Mouse (Mus musculus) common myeloid progenitor, adult 5-6 weeks (primary cell): ENCODE measurements around the gene Lat2. TPM values are rescaled to one million over a fixed set of nuclear protein-coding genes. Genes with fewer than 3 reads are reported as not detected.
A peak's percentile ranks its signal among the peaks of the same experiment; 100 is the strongest.

Source experiments
- ATAC-seq: replicated peaks from 2 replicates; pipeline ENCODE4 v1.8.0; 2016; ENCODE audit warnings: low read depth, mild to moderate bottlenecking, moderate TSS enrichment, inconsistent platforms; ENCODE audit not compliant: poor library complexity, severe bottlenecking
- total RNA-seq: library from RNA; stranded (forward); fragments of 200-1000, 187-1606 nt; gene quantifications from 2 replicates; pipeline ENCODE4 v1.2.3, GENCODE M21; 2017

The Lat2 gene
- total RNA-seq, 1 experiment from 2014 or later: 65.4 TPM

- no peak for ATAC-seq
Observed at GRCm38 (mm10) chr5:134575833-134576232, 39.0 kb downstream of the Lat2 start.

DNA sequence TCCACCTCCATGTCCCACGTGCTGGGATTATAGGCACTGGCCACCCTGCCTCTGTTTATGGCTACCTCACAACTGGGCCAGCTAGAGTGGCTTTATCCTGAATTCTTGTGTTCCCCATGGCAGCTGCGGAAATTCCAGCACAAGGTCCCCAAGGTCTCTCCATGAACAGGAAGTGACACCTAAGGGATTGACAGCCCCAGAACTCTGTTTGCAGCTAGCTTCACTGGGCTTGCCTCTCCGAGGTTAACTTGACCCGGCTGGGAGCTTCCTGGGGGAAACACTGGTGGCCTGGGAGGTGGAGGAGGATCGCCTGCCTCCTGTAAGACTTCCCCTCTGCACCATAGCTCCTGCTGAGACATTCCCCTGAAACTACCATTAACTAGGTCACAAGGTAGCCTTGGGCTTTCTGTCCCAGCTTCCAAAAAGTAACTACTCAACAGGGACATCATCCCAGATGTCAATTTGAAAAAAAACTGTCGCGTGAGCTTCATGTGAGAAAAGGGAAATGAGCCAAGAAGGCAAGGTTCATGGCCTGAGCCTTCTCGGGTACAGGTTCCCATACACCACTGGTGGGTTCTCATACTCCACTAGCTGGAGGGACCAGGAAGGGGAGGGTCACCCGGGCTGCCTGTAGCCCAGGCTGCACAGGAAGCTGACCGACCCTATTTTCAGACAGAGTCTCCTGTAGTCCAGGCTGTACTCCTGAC, 42.2 kb downstream of the Lat2 start:
- ATAC-seq: peak; percentile 31; the same call in 1 of the 2 replicates

DNA sequence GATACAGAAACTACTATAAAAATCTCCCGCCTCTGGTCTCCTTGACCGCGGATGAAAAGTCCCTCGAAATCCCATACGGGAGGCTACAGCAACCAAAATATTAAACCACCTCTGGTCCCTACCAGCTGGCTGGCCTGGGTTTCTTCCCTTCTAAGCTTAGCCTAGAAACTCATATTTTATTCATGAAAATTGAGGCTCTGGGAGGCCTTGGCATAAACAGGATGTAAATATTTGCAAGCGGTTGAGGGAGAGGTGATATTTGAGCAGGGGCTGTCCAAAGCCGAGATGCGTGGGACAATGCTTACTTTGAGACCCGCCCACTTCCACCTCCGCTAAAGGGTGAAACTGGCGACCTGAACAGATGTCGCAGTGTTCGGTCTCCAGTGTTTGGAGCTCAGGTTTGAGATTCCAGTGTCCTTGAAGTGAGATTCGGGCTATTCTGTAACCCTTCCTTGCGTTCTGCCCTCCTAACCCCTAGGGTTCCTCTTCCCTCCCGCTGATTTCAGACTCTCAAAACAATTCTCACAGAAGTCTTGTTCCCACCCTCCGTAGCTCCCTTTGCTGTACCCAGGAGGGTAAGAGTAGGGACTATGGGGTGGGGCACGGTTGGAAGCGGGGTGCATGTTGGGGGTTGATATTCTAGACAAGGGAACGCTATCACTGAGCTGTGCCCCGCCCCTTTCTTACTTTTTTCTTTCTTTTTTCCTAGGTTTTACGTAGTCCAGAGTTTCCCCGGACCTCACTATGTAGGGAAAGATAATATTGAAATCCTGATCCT, 42.9 kb downstream of the Lat2 start:
- ATAC-seq: peak; percentile 61

DNA sequence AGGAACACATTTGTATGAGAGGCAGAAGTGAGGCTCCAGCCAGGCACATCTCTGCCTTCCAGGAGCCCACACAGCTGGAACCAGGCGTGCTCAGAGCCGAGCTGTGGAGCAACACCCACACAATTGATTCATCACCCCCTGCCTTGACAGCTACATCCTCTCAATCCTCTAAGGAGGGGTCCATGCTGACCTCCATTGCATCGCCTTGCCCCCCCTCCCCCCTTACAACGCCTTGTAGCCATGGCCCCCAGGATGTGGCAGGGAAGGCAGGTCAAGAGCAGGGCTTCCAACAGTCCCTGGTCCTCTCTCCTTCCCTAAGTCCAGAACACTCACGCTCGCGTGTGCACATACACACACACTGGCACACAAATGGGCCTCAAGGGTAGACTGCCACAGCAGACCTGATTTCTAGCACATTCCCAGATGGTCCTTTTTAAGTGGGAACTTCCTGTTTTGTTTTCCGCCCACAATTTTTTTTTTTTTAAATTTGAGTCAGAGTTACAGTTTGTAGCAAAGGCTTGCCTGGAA, 45.8 kb downstream of the Lat2 start:
- no peak for ATAC-seq

GRCm38 (mm10) chr5:134568030-134568429, 46.8 kb downstream of the Lat2 start:
- ATAC-seq: no peak

DNA sequence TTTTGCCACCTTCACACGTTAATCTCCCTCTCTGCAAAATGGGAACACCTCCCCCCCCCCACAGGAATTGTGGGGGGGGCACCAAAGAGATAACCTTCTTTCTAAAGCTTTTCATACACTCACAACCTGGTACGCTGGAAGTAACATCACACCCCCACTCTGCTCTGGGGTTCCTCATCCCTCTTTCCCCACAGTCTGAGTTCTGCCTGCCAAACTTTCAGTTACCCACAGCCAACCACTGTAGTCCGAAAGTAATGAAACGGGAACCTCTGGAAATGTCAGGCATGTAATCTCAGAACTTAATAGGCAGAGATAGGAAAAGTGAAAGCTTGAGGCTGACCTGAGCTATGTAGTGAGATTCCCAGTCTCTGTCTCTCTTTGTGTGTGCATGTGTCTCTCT, 47.4 kb downstream of the Lat2 start:
- no peak for ATAC-seq

- no peak for ATAC-seq
Observed at GRCm38 (mm10) chr5:134565696-134566095, 49.1 kb downstream of the Lat2 start.

- ATAC-seq: no peak
Observed at GRCm38 (mm10) chr5:134564272-134564671, 50.6 kb downstream of the Lat2 start.

- no peak for ATAC-seq
Observed at GRCm38 (mm10) chr5:134560450-134561171, 54.2 kb downstream of the Lat2 start.

DNA sequence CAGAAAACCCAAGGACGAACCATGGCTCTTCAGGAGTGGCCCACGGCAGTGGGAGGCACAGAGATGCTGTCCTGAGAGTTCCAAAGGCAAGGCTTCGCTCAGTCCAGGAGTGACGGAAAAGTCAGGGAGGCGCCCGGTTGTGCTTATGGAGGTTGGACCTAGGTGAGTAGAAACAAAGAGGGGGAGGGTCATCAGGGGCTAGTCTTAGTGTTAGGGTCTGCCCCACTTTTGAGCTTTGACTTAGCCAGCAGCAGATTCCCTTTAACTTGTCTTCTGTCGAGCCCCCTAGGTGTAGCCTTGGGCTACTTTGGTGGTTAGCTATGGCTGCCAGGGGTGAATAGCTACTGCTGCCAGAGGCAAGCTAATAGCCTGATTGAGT, 54.8 kb downstream of the Lat2 start, which contains the start of gene Syna:
Gene Syna, minus strand, starts transcription at position 101 of the 379 bp plus-strand sequence.
- no peak for ATAC-seq

DNA sequence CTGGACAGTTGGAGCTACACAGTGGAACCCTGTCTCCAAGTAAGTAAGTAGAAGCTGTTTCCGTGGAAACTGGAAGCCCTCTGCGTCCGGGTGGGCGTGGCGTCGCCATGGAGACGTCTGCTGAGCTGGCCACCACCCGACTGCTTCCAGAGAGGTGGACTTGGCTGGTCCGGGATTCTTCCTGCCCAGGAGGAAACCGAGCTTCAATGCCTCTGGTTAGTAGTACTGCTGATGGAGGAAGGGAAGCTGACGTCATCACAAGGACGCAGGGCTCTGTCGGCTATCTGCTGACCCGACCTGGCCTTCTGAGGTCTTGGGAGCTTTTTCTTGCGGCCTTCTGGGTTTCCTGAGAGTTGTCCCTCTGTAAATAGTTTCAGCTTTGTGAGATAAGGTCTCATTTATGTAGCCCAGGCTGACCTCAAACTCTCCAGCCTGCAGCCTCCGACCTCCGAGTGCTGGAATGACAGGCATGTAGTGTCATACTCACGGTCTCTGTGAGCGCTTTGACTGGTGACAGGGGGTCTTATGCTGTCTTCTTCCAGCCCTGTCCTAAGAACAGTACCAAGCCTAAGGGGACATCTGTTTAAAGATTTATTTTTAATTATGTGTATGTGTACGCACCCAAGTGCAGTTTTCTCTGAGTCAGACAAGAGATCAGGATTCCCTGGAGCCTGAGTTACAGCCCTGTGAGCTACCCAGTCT, 59.2 kb downstream of the Lat2 start:
- ATAC-seq: peak; percentile 34

GRCm38 (mm10) chr5:134553951-134554546, 60.8 kb downstream of the Lat2 start:
- ATAC-seq: no peak

DNA sequence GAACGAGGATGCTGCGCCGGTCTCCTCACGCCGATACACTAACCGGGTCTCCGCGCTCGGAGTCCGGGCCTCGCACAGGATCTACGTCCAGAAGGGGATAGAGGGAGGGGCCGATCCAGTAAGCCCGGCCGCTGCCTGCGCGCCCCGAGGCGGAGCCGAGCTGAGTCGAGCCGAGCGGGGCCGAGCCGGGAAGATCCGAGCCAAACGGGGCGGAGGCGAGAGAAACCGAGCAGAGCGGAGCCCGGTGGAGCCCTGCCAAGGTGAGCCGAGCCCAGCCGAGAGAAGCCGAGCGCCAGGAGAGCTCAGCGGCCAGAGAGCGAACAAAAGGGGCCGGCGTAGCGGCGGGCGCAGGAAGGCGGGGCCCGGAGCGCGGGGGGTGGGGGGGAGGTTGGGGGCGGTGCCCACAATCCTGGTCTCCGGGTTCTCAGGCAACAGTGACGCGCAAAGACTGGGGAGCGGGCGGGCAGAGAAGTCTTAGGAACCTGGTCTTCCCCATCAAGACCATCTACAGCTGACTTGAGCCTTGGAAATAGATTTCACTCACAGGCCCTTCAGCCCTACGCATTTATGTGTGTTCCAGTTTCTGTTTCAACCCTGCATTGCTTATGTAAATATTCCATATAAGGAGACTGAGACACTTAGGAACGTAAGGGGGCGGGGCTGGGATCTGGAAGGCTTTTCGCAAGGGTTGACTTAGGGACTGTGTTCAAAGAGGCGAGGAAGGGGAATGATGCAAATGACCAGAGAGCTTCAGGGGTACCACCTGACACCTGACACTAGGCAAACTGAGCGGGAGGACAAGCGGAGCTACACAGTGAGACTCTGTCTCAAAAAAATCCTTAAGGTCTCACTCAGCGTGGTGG, 62.5 kb downstream of the Lat2 start, which contains the start of gene Clip2:
Gene Clip2, minus strand, starts transcription at position 325 of the 863 bp plus-strand sequence.
- peak; percentile 75 for ATAC-seq

DNA sequence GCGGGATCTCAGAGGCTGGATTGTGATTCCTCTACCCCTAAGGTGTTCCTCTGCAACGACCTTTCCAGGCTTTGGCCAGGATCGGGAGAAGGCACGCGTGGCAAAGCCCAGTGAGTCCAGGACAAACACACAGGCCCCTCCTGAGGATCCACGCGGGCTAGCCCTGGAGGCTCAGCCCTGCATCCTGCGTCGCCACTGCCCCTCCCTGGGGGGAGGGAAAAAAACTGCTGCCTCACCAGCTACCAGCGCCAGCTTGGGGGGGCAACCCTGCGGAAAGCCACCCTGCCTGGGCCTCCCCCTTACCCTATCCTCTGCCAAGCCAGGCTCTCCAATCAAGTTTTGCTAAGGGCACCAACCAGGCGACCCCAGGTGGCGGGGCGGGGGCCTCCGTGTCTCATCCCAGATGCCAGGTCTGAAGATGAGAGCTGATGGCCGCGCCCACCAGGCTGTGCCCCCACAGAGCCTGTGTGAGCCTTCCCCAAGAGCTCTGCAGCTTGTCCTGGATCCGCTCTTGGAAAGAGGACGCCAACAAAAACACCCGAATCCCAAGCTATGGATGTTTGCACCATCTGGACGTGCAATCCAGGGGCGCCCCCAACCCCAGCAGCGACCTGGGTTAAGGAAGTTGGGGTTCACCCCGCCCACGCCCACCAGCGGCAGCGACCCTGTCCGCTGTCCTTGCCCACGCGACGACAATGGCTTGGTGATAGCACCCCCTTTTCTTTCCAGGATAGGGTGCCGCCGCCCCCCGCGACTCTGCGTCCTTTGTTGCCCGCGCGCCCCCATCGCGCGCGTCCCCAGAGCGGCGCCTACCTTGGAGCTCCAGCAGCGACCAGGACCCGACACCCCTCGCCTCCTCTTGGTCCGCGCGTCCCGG, 63.4 kb downstream of the Lat2 start:
- ATAC-seq: peak; percentile 43

DNA sequence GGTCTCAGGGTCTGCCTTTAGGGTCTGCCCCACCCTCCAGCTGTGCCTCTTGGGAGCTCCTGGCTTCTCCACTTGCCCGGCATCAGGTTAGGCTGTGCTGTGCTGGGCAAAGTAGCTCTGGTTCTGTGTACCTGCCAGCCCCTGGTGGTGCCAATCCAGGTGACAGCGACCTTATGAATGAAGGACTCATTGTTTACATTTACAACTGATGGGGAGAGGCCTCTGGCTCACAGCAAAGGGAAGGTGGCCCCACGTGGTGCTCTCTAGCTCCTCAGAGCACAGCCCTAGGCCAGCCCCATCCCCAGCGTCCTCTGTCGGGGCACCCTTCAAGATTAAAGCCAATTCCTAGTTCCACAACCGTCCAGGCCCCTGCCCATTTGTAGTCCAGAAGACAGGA, 64.0 kb downstream of the Lat2 start:
- no peak for ATAC-seq
